Mouse (Mus musculus) neural tube, embryonic 11.5 days (tissue): ENCODE measurements around the gene Fibcd1. TPM values are rescaled to one million over a fixed set of nuclear protein-coding genes. Genes with fewer than 3 reads are reported as not detected.
A peak's percentile ranks its signal among the peaks of the same experiment; 100 is the strongest.

Experiments
- ATAC-seq: fragments of 200-750 bp; cut with Nextera tagmentation; 2 replicates; pipeline ENCODE4 v1.8.0; 2017; ENCODE audit warnings: moderate number of reproducible peaks, mild to moderate bottlenecking, moderate TSS enrichment, moderate library complexity; ENCODE audit not compliant: insufficient read depth, low FRiP score, low TSS enrichment
- DNase-seq: peaks from one replicate; pipeline ENCODE4 v3.0.0-alpha.2; 2015; ENCODE audit warnings: low spot score
- H3K27ac ChIP-seq: fragments of 300-500 bp; sonication (generic); 2 replicates; pipeline ENCODE4 v1.5.1; 2014; ENCODE audit warnings: low read depth, mild to moderate bottlenecking, low read length
- H3K27me3 ChIP-seq: fragments of 300-500 bp; sonication (generic); 2 replicates; pipeline ENCODE4 v1.6.1; 2014; ENCODE audit warnings: mild to moderate bottlenecking, low read length, mixed read lengths; ENCODE audit not compliant: control insufficient read depth, insufficient read depth
- H3K36me3 ChIP-seq: fragments of 300-500 bp; sonication (generic); 2 replicates; pipeline ENCODE4 v1.6.1; 2014; ENCODE audit warnings: mild to moderate bottlenecking, low read length, moderate library complexity, mixed read lengths; ENCODE audit not compliant: control insufficient read depth, insufficient read depth
- H3K4me1 ChIP-seq: fragments of 300-500 bp; sonication (generic); 2 replicates; pipeline ENCODE4 v1.6.1; 2014; ENCODE audit warnings: low read length, mixed read lengths; ENCODE audit not compliant: control insufficient read depth, insufficient read depth
- H3K4me2 ChIP-seq: fragments of 300-500 bp; sonication (generic); 2 replicates; pipeline ENCODE4 v1.6.1; 2014; ENCODE audit warnings: low read depth, mild to moderate bottlenecking, moderate library complexity
- H3K4me3 ChIP-seq: fragments of 300-500 bp; sonication (generic); 2 replicates; pipeline ENCODE4 v1.5.1; 2014; ENCODE audit warnings: low read depth, low read length
- H3K9ac ChIP-seq: fragments of 300-500 bp; sonication (generic); 2 replicates; pipeline ENCODE4 v1.6.1; 2014; ENCODE audit warnings: mild to moderate bottlenecking, low read length
- H3K9me3 ChIP-seq: fragments of 300-500 bp; sonication (generic); 2 replicates; pipeline ENCODE4 v1.6.1; 2016; ENCODE audit warnings: low read length; ENCODE audit not compliant: control insufficient read depth
- WGBS: fragments of 180-500 bp; shearing (Covaris S2); extraction: QIAGEN DNeasy Blood & Tissue Kit; methylation state at CpG from one replicate; pipeline ENCODE4 v1.1.7; 2014; 5-methylcytosine and 5-hydroxymethylcytosine counted together
- polyA plus RNA-seq: library from polyadenylated mRNA; unstranded; fragments of >200 nt; fragmentation: Nextera tagmentation; extraction: Ambion mirVana; gene quantifications from 2 replicates; pipeline ENCODE4 v1.2.1, GENCODE M21; 2014

Gene Fibcd1
- polyA plus RNA-seq, 1 experiment from 2014 or later, result 1.2 TPM

DNA sequence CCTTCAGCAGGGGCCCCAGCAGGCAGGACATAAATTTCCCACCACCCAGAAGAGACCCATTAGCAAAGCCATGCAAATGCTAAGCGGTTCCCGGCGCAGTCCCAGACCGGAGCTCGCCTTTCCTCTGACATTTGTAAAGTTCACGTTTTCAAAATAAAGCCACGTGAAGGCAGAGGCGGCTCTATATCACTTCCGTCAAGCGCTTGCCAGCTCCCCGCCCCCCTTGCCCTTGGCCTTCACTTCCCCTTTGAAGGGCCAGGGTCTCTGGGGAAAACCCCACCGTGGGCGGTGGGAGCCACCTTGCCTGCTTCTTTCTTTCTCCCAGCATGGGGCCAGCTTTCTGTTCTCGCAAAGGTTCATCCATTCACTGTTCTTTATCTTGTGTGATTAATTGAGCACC is 35.1 kb upstream of the Fibcd1 start:
- 1% methylated on average over 14 of the region's 14 CpGs for WGBS
- H3K4me2 ChIP-seq, result no peak overlapping the region
- no peak overlapping the region for H3K9ac ChIP-seq
- no peaks in the 10 kb centered on the region for H3K36me3 ChIP-seq
- DNase-seq (peak; percentile 37), ATAC-seq (0 out of 2 replicates have a peak, but pooled peaks have one; percentile 13)
- H3K27ac ChIP-seq, result no peak overlapping the region
- H3K9me3 ChIP-seq, result no peaks in the 10 kb centered on the region
- 0 out of 2 replicates have a peak, but pooled peaks cover 9% of the 10 kb centered on the region for H3K4me1 ChIP-seq
- H3K27me3 ChIP-seq, result peaks cover 16% of the 10 kb centered on the region
- H3K4me3 ChIP-seq, result no peak overlapping the region

DNA sequence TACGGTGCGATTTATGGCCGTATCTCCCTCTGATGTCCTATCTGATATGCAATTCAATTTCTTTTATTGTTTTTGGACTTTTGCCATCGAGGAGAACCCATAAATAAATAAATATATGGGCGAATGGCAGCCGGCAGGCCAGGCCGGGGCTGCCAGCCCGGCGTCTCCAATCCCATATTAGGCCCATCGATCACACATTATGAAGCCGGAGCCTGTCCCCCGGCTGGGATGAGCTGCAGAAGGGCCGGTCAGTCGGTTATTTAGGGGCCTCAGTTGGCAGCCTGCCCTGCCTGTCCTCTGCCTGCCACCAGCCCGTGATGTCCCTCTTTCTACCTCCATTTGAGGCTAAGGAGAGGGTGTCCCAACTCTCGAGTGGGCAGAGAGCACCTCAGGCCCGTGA is 32.8 kb upstream of the Fibcd1 start:
- ATAC-seq (no peak), DNase-seq (no peak)
- 0 out of 2 replicates have a peak, but pooled peaks cover 9% of the 10 kb centered on the region for H3K4me1 ChIP-seq
- no peak overlapping the region for H3K9ac ChIP-seq
- 84% methylated on average over 17 of the region's 17 CpGs for WGBS
- H3K36me3 ChIP-seq, result no peaks in the 10 kb centered on the region
- peaks cover 13% of the 10 kb centered on the region; the same call in 1 of the 2 replicates for H3K27me3 ChIP-seq
- no peaks in the 10 kb centered on the region for H3K9me3 ChIP-seq
- no peak overlapping the region for H3K4me2 ChIP-seq
- no peak overlapping the region for H3K27ac ChIP-seq
- H3K4me3 ChIP-seq, result no peak overlapping the region

DNA sequence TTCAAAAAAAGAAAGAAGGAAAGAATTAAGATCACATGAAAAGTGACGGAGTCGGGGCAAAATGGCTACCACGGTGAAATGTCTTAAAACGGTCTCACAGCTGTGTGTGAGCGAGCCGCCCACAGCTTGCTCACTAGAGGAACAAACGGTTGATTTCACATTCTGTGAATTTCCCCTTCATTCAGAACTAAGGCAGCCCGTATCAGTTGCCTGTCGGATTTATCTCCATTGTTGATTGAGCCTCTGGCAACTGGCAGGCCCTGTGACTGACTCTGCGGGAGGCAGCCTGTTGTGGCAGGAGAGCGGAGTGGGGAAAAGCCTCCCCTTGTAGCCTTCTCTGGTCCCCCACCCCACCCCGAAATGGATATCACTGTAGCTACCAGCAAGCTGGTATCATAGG is 30.6 kb upstream of the Fibcd1 start:
- H3K27me3 ChIP-seq, result 0 out of 2 replicates have a peak, but pooled peaks cover 2% of the 10 kb centered on the region
- 0 out of 2 replicates have a peak, but pooled peaks cover 9% of the 10 kb centered on the region for H3K4me1 ChIP-seq
- H3K4me3 ChIP-seq, result no peak overlapping the region
- no peak overlapping the region for H3K4me2 ChIP-seq
- DNase-seq, result no peak
- no peak overlapping the region for H3K9ac ChIP-seq
- H3K36me3 ChIP-seq, result no peaks in the 10 kb centered on the region
- 44% methylated on average over 12 of the region's 12 CpGs for WGBS
- H3K9me3 ChIP-seq, result no peaks in the 10 kb centered on the region
- no peak overlapping the region for H3K27ac ChIP-seq
- ATAC-seq, result no peak

- Histone ChIP-seq H3K27me3 (0 out of 2 replicates have a peak, but pooled peaks cover 2% of the 10 kb centered on the region), H3K4me1 (0 out of 2 replicates have a peak, but pooled peaks cover 3% of the 10 kb centered on the region), H3K4me3 (no peak overlapping the region), H3K27ac (no peak overlapping the region), H3K4me2 (no peak overlapping the region), H3K9me3 (no peaks in the 10 kb centered on the region), H3K36me3 (no peaks in the 10 kb centered on the region), H3K9ac (no peak overlapping the region)
- WGBS, result 66% methylated on average over 26 of the region's 26 CpGs
- DNase-seq, result peak; percentile 26
- ATAC-seq, result no peak
Measured at GRCm38 (mm10) chr2:31874290-31874855, 28.6 kb upstream of the Fibcd1 start.

DNA sequence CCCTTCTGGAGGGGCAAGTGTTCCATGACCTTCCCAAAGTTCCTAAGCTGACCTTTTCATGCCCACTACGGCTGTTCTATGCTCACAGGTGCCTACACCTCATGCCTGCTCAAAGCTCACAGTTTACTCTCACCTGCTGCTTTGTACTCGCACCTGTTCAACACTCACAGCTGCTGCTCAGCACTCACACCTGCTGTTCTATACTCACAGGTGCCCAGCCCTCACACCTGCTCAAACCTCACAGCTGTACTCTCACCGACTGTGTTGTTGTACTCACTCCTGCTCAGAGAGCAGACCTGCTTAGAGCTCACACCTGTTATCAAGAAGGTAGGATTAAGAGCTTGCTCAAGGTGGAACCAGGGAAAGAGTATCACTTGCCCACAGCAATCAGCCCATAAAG is 24.9 kb upstream of the Fibcd1 start:
- Histone ChIP-seq H3K4me1 (peaks cover 3% of the 10 kb centered on the region), H3K4me3 (no peak overlapping the region), H3K9me3 (no peaks in the 10 kb centered on the region), H3K27ac (no peak overlapping the region), H3K36me3 (no peaks in the 10 kb centered on the region), H3K4me2 (no peak overlapping the region), H3K9ac (no peak overlapping the region), H3K27me3 (0 out of 2 replicates have a peak, but pooled peaks cover 2% of the 10 kb centered on the region)
- DNase-seq (no peak), ATAC-seq (no peak)
- 75% methylated on average over 3 of the region's 3 CpGs for WGBS

DNA sequence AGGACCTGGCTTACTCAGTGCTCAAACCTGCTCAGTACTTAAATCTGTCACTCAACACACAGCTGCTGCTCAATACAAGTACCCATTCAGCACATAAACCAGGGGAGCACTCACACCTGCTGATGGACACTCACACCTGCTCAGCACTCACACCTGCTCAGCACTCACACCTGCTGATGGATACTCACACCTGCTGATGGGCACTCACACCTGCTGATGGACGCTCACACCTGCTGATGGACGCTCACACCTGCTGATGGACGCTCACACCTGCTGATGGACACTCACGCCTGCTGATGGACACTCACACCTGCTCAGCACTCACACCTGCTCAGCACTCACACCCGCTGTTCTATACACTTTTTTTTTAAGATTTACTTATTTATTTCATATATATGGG is 23.9 kb upstream of the Fibcd1 start:
- ATAC-seq, result no peak
- no peak overlapping the region for H3K9ac ChIP-seq
- H3K27me3 ChIP-seq, result no peaks in the 10 kb centered on the region
- no peak overlapping the region for H3K4me2 ChIP-seq
- no peaks in the 10 kb centered on the region for H3K9me3 ChIP-seq
- H3K4me1 ChIP-seq, result peaks cover 7% of the 10 kb centered on the region
- H3K27ac ChIP-seq, result no peak overlapping the region
- 97% methylated on average over 5 of the region's 5 CpGs for WGBS
- DNase-seq, result no peak
- H3K36me3 ChIP-seq, result no peaks in the 10 kb centered on the region
- no peak overlapping the region for H3K4me3 ChIP-seq

- ATAC-seq (no peak), DNase-seq (no peak)
- Histone ChIP-seq H3K4me1 (peaks cover 7% of the 10 kb centered on the region), H3K36me3 (no peaks in the 10 kb centered on the region), H3K9ac (no peak overlapping the region), H3K4me3 (no peak overlapping the region), H3K27me3 (no peaks in the 10 kb centered on the region), H3K4me2 (no peak overlapping the region), H3K9me3 (no peaks in the 10 kb centered on the region), H3K27ac (no peak overlapping the region)
- WGBS, result 70% methylated on average over 10 of the region's 10 CpGs
Measured at GRCm38 (mm10) chr2:31868538-31869164, 22.8 kb upstream of the Fibcd1 start.

GRCm38 (mm10) chr2:31867773-31868537 is 22.1 kb upstream of the Fibcd1 start:
- DNase-seq (no peak), ATAC-seq (no peak)
- Histone ChIP-seq H3K27me3 (no peaks in the 10 kb centered on the region), H3K4me2 (no peak overlapping the region), H3K9me3 (no peaks in the 10 kb centered on the region), H3K9ac (no peak overlapping the region), H3K4me3 (no peak overlapping the region), H3K27ac (no peak overlapping the region), H3K4me1 (peaks cover 7% of the 10 kb centered on the region), H3K36me3 (no peaks in the 10 kb centered on the region)
- WGBS, result 86% methylated on average over 8 of the region's 8 CpGs
